Mouse (Mus musculus) liver, embryonic 14.5 days (tissue): ENCODE data around the gene Draxin.

Experiments used
- CTCF ChIP-seq: IDR thresholded peaks from 2 replicates; pipeline ENCODE4 v1.5.1; 2016; ENCODE audit warnings: antibody characterized with exemption, low read depth, control low read depth
- EP300 ChIP-seq: IDR thresholded peaks from 2 replicates; pipeline ENCODE4 v1.6.1; 2016; ENCODE audit warnings: antibody characterized with exemption, low read depth

DNA sequence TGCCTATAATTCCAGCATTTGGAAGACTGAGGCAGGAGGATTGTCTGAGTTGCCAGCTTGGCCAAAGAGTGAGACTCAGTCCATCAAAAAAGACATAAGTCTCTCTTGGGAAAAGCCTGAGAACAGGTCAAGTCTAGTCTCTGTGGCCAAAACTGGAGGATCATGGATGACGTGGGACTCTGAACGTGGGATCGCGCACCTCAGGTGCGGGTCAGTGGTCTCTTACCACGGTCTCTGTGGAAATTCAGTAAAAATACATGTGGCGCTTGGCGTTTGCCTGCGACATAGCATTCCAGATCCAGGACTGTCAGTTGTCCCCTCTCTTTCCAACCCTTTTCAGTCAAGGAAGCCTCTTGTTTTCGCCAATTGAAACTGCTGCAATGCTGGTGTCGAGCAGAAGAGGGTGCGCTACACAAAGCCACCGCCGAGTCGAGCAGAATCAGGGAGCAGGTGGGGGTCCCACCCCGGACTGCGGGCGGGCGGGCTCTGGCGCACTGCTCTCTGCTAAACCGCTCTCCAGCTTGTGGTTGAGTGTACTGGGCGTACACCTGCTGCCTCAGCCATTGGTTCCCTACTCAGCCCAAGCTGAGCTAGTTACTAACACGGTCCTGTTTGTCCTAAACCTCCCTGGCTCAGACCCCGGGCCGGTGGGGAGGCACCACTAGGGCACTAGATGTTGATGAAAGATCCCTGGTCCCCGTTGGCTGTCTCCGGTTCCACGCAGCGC lies 28.5 kb downstream of the Draxin start:
- TF ChIP-seq CTCF (peak; percentile 51), EP300 (no peak)
